Mouse (Mus musculus) spleen, adult 18-20 months (tissue): ENCODE measurements around the gene Olfr792.

Source experiments
- DNase-seq, 2 experiments: peaks; one replicate each; pipeline ENCODE4 v3.0.0; 2022; ENCODE audit warnings: mixed read lengths in 2 of 2

The Olfr792 gene

DNA sequence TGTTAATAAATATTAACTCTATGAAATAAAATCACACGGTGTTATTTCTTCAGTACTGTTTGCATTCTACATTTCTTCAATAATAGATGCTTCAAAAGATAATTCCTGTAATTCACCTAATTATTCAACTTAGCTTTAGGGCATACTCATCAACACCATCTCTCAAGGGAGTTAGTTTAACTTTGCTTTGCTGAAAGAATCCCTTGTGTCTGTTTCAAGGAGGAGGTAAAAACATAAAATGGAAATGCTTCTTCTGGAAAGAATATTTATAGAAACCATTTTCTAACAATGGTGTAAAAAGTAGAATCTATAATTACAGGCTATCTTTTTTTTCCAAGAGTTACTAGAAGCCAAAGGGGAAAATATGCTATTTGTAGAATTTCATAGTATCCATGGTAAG is at the start of gene Olfr792:
Olfr792 (plus strand) TSS at position 301 of the 400 bp plus-strand sequence.
- DNase-seq, result no peak

DNA sequence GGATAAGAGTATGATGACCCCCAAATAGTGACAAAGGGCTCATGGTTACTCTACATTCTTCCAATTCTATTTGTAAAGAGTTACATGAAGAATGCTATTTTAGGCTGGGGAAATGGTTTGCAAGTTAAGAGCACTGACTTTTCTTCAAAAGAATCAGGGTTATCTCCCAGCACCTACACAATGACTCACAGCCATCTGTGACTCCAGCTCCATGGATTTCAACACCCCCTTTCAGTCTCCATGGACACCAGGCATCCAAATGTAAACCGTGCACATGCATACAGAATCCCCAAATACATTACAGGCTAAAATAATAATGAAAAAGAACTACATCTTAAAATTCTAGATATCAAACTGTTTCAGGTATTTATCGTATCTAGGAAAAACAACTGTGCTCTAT is 48.9 kb upstream of the Olfr792 start:
- DNase-seq, result no peak

DNA sequence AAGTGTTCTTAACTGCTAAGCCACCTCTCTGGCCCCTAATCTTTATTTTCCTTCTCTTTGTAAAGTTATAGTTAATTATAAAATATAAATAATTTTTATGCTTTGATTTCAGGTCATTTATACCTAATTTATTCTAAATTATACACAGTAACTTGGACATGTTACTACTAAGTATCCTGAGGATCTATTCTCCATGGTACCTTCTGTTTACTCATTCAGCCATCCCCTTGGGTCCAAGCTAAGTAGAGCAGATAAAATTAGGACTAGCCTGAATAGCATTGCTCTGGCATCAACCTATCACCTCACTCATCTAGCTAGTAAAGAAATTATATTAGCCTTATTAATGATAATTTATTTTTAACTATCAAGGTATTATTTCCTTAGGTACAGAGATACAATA is 40.8 kb upstream of the Olfr792 start, which contains the start of gene Olfr790:
Olfr790 (plus strand) TSS at position 301 of the 400 bp plus-strand sequence.
- no peak for DNase-seq

DNA sequence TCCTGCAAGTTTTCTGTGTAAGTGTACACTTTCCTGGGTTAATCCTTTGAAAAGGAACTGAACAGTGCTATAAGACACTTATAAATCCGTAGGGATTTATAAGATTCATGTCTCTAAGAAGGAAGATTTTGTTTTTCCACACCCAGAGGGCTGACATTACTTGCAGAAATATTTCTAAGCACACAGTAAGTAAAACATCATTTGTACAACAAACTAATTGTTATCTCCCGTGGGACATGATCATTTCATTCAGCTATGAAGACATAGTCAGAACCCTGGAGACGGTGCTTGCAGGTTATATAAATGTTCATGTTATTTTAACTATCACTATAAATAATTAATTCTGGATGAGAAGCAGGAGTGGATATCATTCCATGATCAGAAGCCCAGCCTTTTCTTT is 17.5 kb upstream of the Olfr792 start, which contains the start of gene Olfr791:
Olfr791 (plus strand) TSS at position 301 of the 400 bp plus-strand sequence.
- no peak for DNase-seq

DNA sequence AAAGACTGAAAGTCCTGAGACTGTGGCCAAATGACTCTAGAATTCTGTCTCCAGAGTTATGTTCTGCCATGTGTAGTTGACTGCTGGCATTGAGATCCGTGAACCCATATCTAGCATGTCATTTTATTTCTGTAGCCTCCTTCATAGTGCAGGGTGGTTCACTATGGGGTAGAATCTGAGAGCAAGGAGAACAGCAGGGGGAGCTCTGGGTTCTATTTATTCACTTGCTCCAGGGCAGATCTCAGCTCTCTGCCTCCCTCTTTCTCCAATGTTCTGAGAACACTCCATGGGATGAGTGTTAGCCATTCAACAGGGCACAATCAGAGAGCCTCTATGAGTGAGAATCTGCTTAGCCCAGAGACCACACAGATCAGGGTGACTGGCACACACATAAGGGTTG is 10.4 kb downstream of the Olfr792 start:
- no peak for DNase-seq

DNA sequence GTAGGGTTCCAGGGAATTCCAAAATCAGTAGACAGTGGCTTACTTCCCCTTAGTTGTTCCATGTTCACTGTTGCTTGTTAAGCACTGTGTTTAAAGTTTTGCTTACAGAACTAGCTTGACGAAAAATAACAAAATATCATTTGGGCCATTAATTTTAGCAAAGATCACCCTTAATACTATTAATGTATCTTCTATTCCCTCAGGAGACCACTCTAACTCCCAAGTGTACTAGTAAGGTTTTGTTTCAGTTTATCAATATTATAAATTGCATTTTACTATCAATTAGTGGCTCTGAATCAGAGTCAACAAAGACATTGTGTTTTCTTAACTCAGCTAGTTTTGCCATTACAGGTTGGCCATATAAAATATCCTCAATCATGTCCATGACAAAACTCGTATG is 28.4 kb downstream of the Olfr792 start, which contains the start of gene Olfr794:
Olfr794 (plus strand) TSS at position 301 of the 400 bp plus-strand sequence.
- DNase-seq, result no peak

DNA sequence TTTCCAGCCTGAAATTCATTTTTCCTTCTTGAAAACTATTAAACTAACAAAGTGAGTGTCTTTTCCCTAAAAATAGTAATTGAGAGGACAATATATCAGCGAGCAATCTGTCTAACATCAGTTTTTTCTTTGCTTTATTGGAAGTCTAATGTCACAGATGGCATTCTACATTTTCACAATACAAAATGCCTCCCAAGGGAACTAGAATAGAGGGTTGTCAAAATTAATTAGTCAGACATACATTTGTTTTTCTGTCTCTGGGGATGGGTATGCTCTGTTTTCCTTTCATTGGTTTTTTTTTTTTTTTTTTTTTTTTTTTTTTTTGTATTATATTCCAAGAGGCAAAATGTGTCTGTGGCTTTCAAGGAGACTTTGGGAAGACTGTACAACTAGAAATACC is 38.1 kb downstream of the Olfr792 start:
- no peak for DNase-seq
